Mouse (Mus musculus): ENCODE results near the gene Lbp. TPM values are rescaled to one million over a fixed set of nuclear protein-coding genes. Genes with fewer than 3 reads are reported as not detected.
A peak's percentile ranks its signal among the peaks of the same experiment; 100 is the strongest.

The Lbp gene
- total and polyA plus RNA-seq, 3 experiments: 5.0 to 22.4 (median 6.4) TPM

- Histone ChIP-seq H3K9ac (ENCODE audit: low read depth, low read length) (no peak overlapping the region), H3K4me1 (ENCODE audit: control insufficient read depth, insufficient read depth, low read length) (no peaks in the 10 kb centered on the region), H3K27ac (no peak overlapping the region), H3K36me3 (ENCODE audit: control insufficient read depth, insufficient read depth, low read length) (no peaks in the 10 kb centered on the region), H3K27me3 (ENCODE audit: control insufficient read depth, insufficient read depth, low read length) (no peaks in the 10 kb centered on the region), H3K4me3 (no peak overlapping the region), H3K79me2 (replicated peaks; ENCODE audit: control insufficient read depth, insufficient read depth, low read length) (no peaks in the 10 kb centered on the region)
- intact Hi-C loops (cut with DNase I): loop anchor here (10.0 kb wide), 2 partner anchors 299 to 739 kb away; no protein-coding TSS in a partner anchor
- 79% methylated on average over 5 of the region's 5 CpGs for WGBS
- no peak for TF ChIP-seq CTCF (IDR thresholded peaks at IDR 0.05)
- no peak for TF ChIP-seq POLR2A (IDR thresholded peaks at IDR 0.05; ENCODE audit: insufficient read depth, low read depth, low read length)
- TF ChIP-seq EP300 (IDR thresholded peaks at IDR 0.05; ENCODE audit: insufficient read depth, low read depth, low read length): no peak
- DNase-seq: no peak
Observed at GRCm38 (mm10) chr2:158343495-158343894, 37.2 kb downstream of the Lbp start.

- TF ChIP-seq CTCF (IDR thresholded peaks at IDR 0.05) (no peak), POLR2A (IDR thresholded peaks at IDR 0.05; ENCODE audit: insufficient read depth, low read depth, low read length) (no peak), EP300 (IDR thresholded peaks at IDR 0.05; ENCODE audit: insufficient read depth, low read depth, low read length) (no peak)
- Histone ChIP-seq H3K27ac (no peak overlapping the region), H3K9ac (ENCODE audit: low read depth, low read length) (no peak overlapping the region), H3K79me2 (replicated peaks; ENCODE audit: control insufficient read depth, insufficient read depth, low read length) (no peaks in the 10 kb centered on the region), H3K4me1 (ENCODE audit: control insufficient read depth, insufficient read depth, low read length) (no peaks in the 10 kb centered on the region), H3K36me3 (ENCODE audit: control insufficient read depth, insufficient read depth, low read length) (no peaks in the 10 kb centered on the region), H3K4me3 (no peak overlapping the region), H3K27me3 (ENCODE audit: control insufficient read depth, insufficient read depth, low read length) (no peaks in the 10 kb centered on the region)
- no peak for DNase-seq
- intact Hi-C loops (cut with DNase I): loop anchor here (5.0 to 10.0 kb wide), 3 partner anchors 64 to 742 kb away; no protein-coding TSS in a partner anchor
- WGBS: 66% methylated on average over 6 of the region's 6 CpGs
Observed at GRCm38 (mm10) chr2:158346467-158346866, 40.2 kb downstream of the Lbp start.

- intact Hi-C loops (cut with DNase I): loop anchor here (1.0 to 10.0 kb wide), 4 partner anchors 66 to 743 kb away; no protein-coding TSS in a partner anchor
- H3K4me3 ChIP-seq: no peak overlapping the region
- H3K9ac ChIP-seq (ENCODE audit: low read depth, low read length): no peak overlapping the region
- H3K4me1 ChIP-seq (ENCODE audit: control insufficient read depth, insufficient read depth, low read length): no peaks in the 10 kb centered on the region
- no peaks in the 10 kb centered on the region for H3K27me3 ChIP-seq (ENCODE audit: control insufficient read depth, insufficient read depth, low read length)
- DNase-seq: peak; percentile 56 to 78
- H3K27ac ChIP-seq: no peak overlapping the region
- WGBS: 2% methylated on average over 6 of the region's 6 CpGs
- H3K36me3 ChIP-seq (ENCODE audit: control insufficient read depth, insufficient read depth, low read length): no peaks in the 10 kb centered on the region
- no peaks in the 10 kb centered on the region for H3K79me2 ChIP-seq (replicated peaks; ENCODE audit: control insufficient read depth, insufficient read depth, low read length)
- TF ChIP-seq EP300 (IDR thresholded peaks at IDR 0.05; ENCODE audit: insufficient read depth, low read depth, low read length): peak; percentile 65; the same call in 1 of the 2 replicates
- TF ChIP-seq POLR2A (IDR thresholded peaks at IDR 0.05; ENCODE audit: insufficient read depth, low read depth, low read length): no peak
- peak; percentile 90 for TF ChIP-seq CTCF (IDR thresholded peaks at IDR 0.05)
Observed at GRCm38 (mm10) chr2:158347868-158348267, 41.6 kb downstream of the Lbp start.

- intact Hi-C loops (cut with DNase I): no loop called here
- 83% methylated on average over 3 of the region's 3 CpGs for WGBS
- Histone ChIP-seq H3K79me2 (replicated peaks; ENCODE audit: control insufficient read depth, insufficient read depth, low read length) (no peaks in the 10 kb centered on the region), H3K4me1 (ENCODE audit: control insufficient read depth, insufficient read depth, low read length) (no peaks in the 10 kb centered on the region), H3K27ac (no peak overlapping the region), H3K27me3 (ENCODE audit: control insufficient read depth, insufficient read depth, low read length) (no peaks in the 10 kb centered on the region), H3K9ac (ENCODE audit: low read depth, low read length) (no peak overlapping the region), H3K36me3 (ENCODE audit: control insufficient read depth, insufficient read depth, low read length) (no peaks in the 10 kb centered on the region), H3K4me3 (no peak overlapping the region)
- no peak for TF ChIP-seq POLR2A (IDR thresholded peaks at IDR 0.05; ENCODE audit: insufficient read depth, low read depth, low read length)
- no peak for TF ChIP-seq EP300 (IDR thresholded peaks at IDR 0.05; ENCODE audit: insufficient read depth, low read depth, low read length)
- no peak for TF ChIP-seq CTCF (IDR thresholded peaks at IDR 0.05)
- no peak for DNase-seq
Observed at GRCm38 (mm10) chr2:158352801-158353520, 46.7 kb downstream of the Lbp start.

GRCm38 (mm10) chr2:158354348-158355114 is 48.2 kb downstream of the Lbp start:
- Histone ChIP-seq H3K79me2 (replicated peaks; ENCODE audit: control insufficient read depth, insufficient read depth, low read length) (no peaks in the 10 kb centered on the region), H3K9ac (ENCODE audit: low read depth, low read length) (no peak overlapping the region), H3K4me3 (no peak overlapping the region), H3K4me1 (ENCODE audit: control insufficient read depth, insufficient read depth, low read length) (no peaks in the 10 kb centered on the region), H3K27me3 (ENCODE audit: control insufficient read depth, insufficient read depth, low read length) (no peaks in the 10 kb centered on the region), H3K36me3 (ENCODE audit: control insufficient read depth, insufficient read depth, low read length) (no peaks in the 10 kb centered on the region), H3K27ac (no peak overlapping the region)
- no peak for DNase-seq
- WGBS: 76% methylated on average over 7 of the region's 7 CpGs
- TF ChIP-seq CTCF (IDR thresholded peaks at IDR 0.05) (peak; percentile 12; the same call in 1 of the 2 replicates), EP300 (IDR thresholded peaks at IDR 0.05; ENCODE audit: insufficient read depth, low read depth, low read length) (no peak)
- intact Hi-C loops (cut with DNase I): no loop called here

- WGBS: 87% methylated on average over 2 of the region's 2 CpGs
- Histone ChIP-seq H3K4me3 (no peak overlapping the region), H3K27ac (no peak overlapping the region), H3K79me2 (replicated peaks; ENCODE audit: control insufficient read depth, insufficient read depth, low read length) (no peaks in the 10 kb centered on the region), H3K9ac (ENCODE audit: low read depth, low read length) (no peak overlapping the region), H3K27me3 (ENCODE audit: control insufficient read depth, insufficient read depth, low read length) (no peaks in the 10 kb centered on the region), H3K36me3 (ENCODE audit: control insufficient read depth, insufficient read depth, low read length) (no peaks in the 10 kb centered on the region), H3K4me1 (ENCODE audit: control insufficient read depth, insufficient read depth, low read length) (no peaks in the 10 kb centered on the region)
- intact Hi-C loops (cut with DNase I): no loop called here
- no peak for TF ChIP-seq CTCF (IDR thresholded peaks at IDR 0.05)
- no peak for TF ChIP-seq EP300 (IDR thresholded peaks at IDR 0.05; ENCODE audit: insufficient read depth, low read depth, low read length)
- no peak for TF ChIP-seq POLR2A (IDR thresholded peaks at IDR 0.05; ENCODE audit: insufficient read depth, low read depth, low read length)
- no peak for DNase-seq
Observed at GRCm38 (mm10) chr2:158355238-158355637, 48.9 kb downstream of the Lbp start.
